Mouse (Mus musculus) heart, adult 2 months (tissue): ENCODE results near the gene Camta1. TPM values are rescaled to one million over a fixed set of nuclear protein-coding genes. Genes with fewer than 3 reads are reported as not detected.

Experiments used
- DNase-seq, 2 experiments: peaks; one replicate each; pipeline ENCODE4 v3.0.0; 2021
- H3K27ac ChIP-seq: fragments of 200-600 bp; 2 replicates; pipeline ENCODE4 v1.8.1; 2022
- H3K27me3 ChIP-seq: fragments of 200-500 bp; 2 replicates; pipeline ENCODE4 v1.6.1; 2012; ENCODE audit warnings: mild to moderate bottlenecking, low read length, inconsistent platforms, mixed read lengths; ENCODE audit not compliant: control insufficient read depth, insufficient read depth
- H3K36me3 ChIP-seq: fragments of 200-500 bp; 2 replicates; pipeline ENCODE4 v1.6.1; 2012; ENCODE audit warnings: low read length, inconsistent platforms; ENCODE audit not compliant: control insufficient read depth, insufficient read depth
- H3K4me1 ChIP-seq: fragments of 200-500 bp; 2 replicates; pipeline ENCODE4 v1.6.1; 2011; ENCODE audit warnings: low read length; ENCODE audit not compliant: control insufficient read depth, insufficient read depth
- H3K4me3 ChIP-seq: fragments of 200-600 bp; 2 replicates; pipeline ENCODE4 v1.8.1; 2022
- H3K79me2 ChIP-seq: fragments of 200-500 bp; replicated peaks from 2 replicates; pipeline ENCODE4 v1.6.1; 2012; ENCODE audit warnings: mild to moderate bottlenecking, inconsistent platforms, low read length, moderate library complexity, mixed read lengths; ENCODE audit not compliant: control insufficient read depth, insufficient read depth
- H3K9ac ChIP-seq: fragments of 200-500 bp; 2 replicates; pipeline ENCODE4 v1.6.1; 2012; ENCODE audit warnings: low read depth, mild to moderate bottlenecking, control low read depth, inconsistent platforms, low read length, mixed read lengths
- CTCF ChIP-seq: fragments of 200-600 bp; IDR thresholded peaks from 2 replicates; pipeline ENCODE4 v1.8.1; 2022; ENCODE audit warnings: antibody characterized with exemption, mild to moderate bottlenecking, moderate library complexity
- EP300 ChIP-seq: fragments of 200-500 bp; IDR thresholded peaks from 2 replicates; pipeline ENCODE4 v1.6.1; 2011; ENCODE audit warnings: low read depth, low read length, control low read depth; ENCODE audit not compliant: insufficient read depth
- POLR2A ChIP-seq: fragments of 200-500 bp; IDR thresholded peaks from 2 replicates; pipeline ENCODE4 v1.6.1; 2011; ENCODE audit warnings: mild to moderate bottlenecking, low read depth, low read length, control low read depth; ENCODE audit not compliant: insufficient read depth
- WGBS: fragments of 180-500 bp; shearing (Covaris S2); methylation state at CpG from one replicate; pipeline ENCODE4 v1.1.7; 2018; 5-methylcytosine and 5-hydroxymethylcytosine counted together
- intact Hi-C: fragments of 180-260 bp; cut with DNase I; formaldehyde crosslinking; loops from one replicate; pipeline ENCODE4 v1.15.1; 2025
- polyA plus RNA-seq: library from polyadenylated mRNA; depleted of rRNA; stranded (reverse); fragments of >200 nt; gene quantifications from 2 replicates; pipeline ENCODE4 v1.2.3, GENCODE M21; 2012
- total RNA-seq, 2 experiments: library from RNA; stranded (reverse); gene quantifications; 2 replicates each; pipeline ENCODE4 v1.2.3; 2021

The Camta1 gene
- total and polyA plus RNA-seq, 3 experiments, result 39.4 to 234 (median 208) TPM

DNA sequence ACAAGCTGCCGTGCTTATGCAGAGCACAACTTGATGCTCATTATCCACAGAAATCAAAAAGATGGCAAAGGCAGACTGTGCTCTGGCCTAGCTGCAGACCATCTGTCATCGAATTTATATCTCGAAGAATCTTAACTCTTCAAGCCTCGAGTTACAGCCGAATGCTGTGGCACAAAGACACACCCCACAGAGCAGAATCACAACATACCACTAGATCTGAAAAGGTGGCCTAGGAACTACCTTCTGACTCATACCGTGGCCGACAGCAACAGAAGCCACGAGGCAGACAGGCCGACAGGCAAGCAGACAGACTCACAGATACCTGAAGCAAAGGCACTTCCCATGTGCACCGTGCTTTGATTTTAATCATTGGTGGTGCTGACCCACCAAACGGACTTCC, 758.0 kb downstream of the Camta1 start:
- peak in 1 of 2 experiments; percentile 4 for DNase-seq
- no peaks in the 10 kb centered on the region for H3K36me3 ChIP-seq
- 59% methylated on average over 11 of the region's 11 CpGs for WGBS
- TF ChIP-seq EP300 (no peak), POLR2A (no peak), CTCF (no peak)
- H3K27me3 ChIP-seq, result no peaks in the 10 kb centered on the region
- peak overlapping the region; percentile 76 for H3K27ac ChIP-seq
- H3K4me1 ChIP-seq, result peaks cover 3% of the 10 kb centered on the region; the same call in 1 of the 2 replicates
- H3K9ac ChIP-seq, result peak overlapping the region; percentile 3; the same call in 1 of the 2 replicates
- intact Hi-C loops, result no loop called here
- no peak overlapping the region for H3K4me3 ChIP-seq
- no peaks in the 10 kb centered on the region for H3K79me2 ChIP-seq

- Histone ChIP-seq H3K4me1 (no peaks in the 10 kb centered on the region), H3K27ac (peak overlapping the region; percentile 92), H3K9ac (peak overlapping the region; percentile 75), H3K4me3 (peak overlapping the region; percentile 43), H3K79me2 (no peaks in the 10 kb centered on the region), H3K27me3 (no peaks in the 10 kb centered on the region), H3K36me3 (no peaks in the 10 kb centered on the region)
- WGBS, result 44% methylated on average over 11 of the region's 11 CpGs
- DNase-seq, result no peak
- no peak; the same call in 1 of the 2 replicates for TF ChIP-seq POLR2A
- no peak for TF ChIP-seq CTCF
- TF ChIP-seq EP300, result no peak
- intact Hi-C loops, result no loop called here
These were observed 764.6 kb downstream of the Camta1 start for GRCm38 (mm10) chr4:151097104-151097438.

GRCm38 (mm10) chr4:151096334-151097103, 765.2 kb downstream of the Camta1 start:
- no peaks in the 10 kb centered on the region for H3K27me3 ChIP-seq
- TF ChIP-seq EP300 (peak; percentile 33; the same call in 1 of the 2 replicates), CTCF (no peak), POLR2A (peak; percentile 54; the same call in 1 of the 2 replicates)
- H3K4me1 ChIP-seq, result no peaks in the 10 kb centered on the region
- 64% methylated on average over 18 of the region's 18 CpGs for WGBS
- H3K79me2 ChIP-seq, result no peaks in the 10 kb centered on the region
- peak in 1 of 2 experiments; percentile 70 for DNase-seq
- H3K4me3 ChIP-seq, result peak overlapping the region; percentile 43
- H3K9ac ChIP-seq, result peak overlapping the region; percentile 39
- H3K36me3 ChIP-seq, result no peaks in the 10 kb centered on the region
- intact Hi-C loops, result no loop called here
- H3K27ac ChIP-seq, result peak overlapping the region; percentile 92

DNA sequence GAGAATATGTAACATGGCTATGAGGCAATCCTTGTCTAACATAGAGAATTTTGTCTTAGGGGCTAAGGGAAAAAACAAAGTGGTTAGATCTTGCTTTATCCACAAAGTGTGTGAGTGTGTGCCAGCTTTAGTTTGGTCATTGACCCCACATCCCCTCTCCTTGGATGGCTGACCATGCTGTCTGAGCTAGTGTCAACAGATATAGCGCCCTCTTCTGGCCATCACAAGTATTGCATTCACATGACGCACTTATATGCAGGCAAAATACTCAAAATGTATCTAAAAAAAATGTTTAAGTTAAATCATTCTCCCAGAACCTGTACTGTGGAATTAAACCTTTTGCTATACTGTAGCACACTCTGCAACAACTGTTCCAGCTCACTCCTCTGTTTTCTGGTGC, 766.5 kb downstream of the Camta1 start:
- H3K4me1 ChIP-seq, result no peaks in the 10 kb centered on the region
- WGBS, result 29% methylated on average over 2 of the region's 2 CpGs
- no peaks in the 10 kb centered on the region for H3K36me3 ChIP-seq
- H3K27me3 ChIP-seq, result no peaks in the 10 kb centered on the region
- no peak overlapping the region for H3K4me3 ChIP-seq
- peak overlapping the region; percentile 92 for H3K27ac ChIP-seq
- intact Hi-C loops, result no loop called here
- no peak for DNase-seq
- H3K79me2 ChIP-seq, result no peaks in the 10 kb centered on the region
- H3K9ac ChIP-seq, result peak overlapping the region; percentile 17; the same call in 1 of the 2 replicates
- TF ChIP-seq EP300, result no peak
- TF ChIP-seq POLR2A, result no peak
- peak; percentile 81 for TF ChIP-seq CTCF

- peaks cover 3% of the 10 kb centered on the region; the same call in 1 of the 2 replicates for H3K4me1 ChIP-seq
These were observed 772.4 kb downstream of the Camta1 start, which contains the start of gene Gm13090 for GRCm38 (mm10) chr4:151089270-151089669. Gene Gm13090 (plus strand): TSS chr4:151089570.

GRCm38 (mm10) chr4:151088819-151089218, 772.9 kb downstream of the Camta1 start:
- Histone ChIP-seq H3K36me3 (no peaks in the 10 kb centered on the region; the same call in 1 of the 2 replicates), H3K4me1 (peaks cover 3% of the 10 kb centered on the region; the same call in 1 of the 2 replicates), H3K27ac (peak overlapping the region; percentile 66), H3K27me3 (no peaks in the 10 kb centered on the region), H3K9ac (peak overlapping the region; percentile 69), H3K4me3 (no peak overlapping the region), H3K79me2 (no peaks in the 10 kb centered on the region)
- intact Hi-C loops, result no loop called here
- TF ChIP-seq EP300 (peak; percentile 65), POLR2A (0 out of 2 replicates have a peak, but pooled peaks have one; percentile 41), CTCF (no peak)
- WGBS, result 56% methylated on average over 14 of the region's 14 CpGs
- peak in 1 of 2 experiments; percentile 65 for DNase-seq

More at GRCm38 (mm10) chr4:151089270-151089669, 772.4 kb downstream of the Camta1 start, which contains the start of gene Gm13090:
- intact Hi-C loops, result no loop called here
- Histone ChIP-seq H3K9ac (peak within 1 kb of the TSS; percentile 69), H3K27me3 (no peaks in the 10 kb centered on the region), H3K4me3 (no peak within 1 kb of the TSS), H3K27ac (peak within 1 kb of the TSS; percentile 66), H3K36me3 (no peaks in the 10 kb centered on the region), H3K79me2 (no peaks in the 10 kb centered on the region)
- 66% methylated on average over 7 of the region's 7 CpGs for WGBS
- no peak for TF ChIP-seq EP300
- TF ChIP-seq CTCF, result no peak
- TF ChIP-seq POLR2A, result no peak
- no peak for DNase-seq
